Mouse (Mus musculus) mouse trophoblast stem cell (cell line): ENCODE measurements around the gene Polr2i.
"Not testable (repeated sequence)": the region's sequence is repeated elsewhere in the genome, so short reads cannot be mapped to it uniquely, and the experiment has no call there.

Experiments used
- in situ Hi-C, 2 experiments: fragments of 300-500 bp; cut with MseI, MboI; formaldehyde crosslinking; loops; 2 replicates in 1 of 2; 3 replicates in 1 of 2; pipeline ENCODE4 v1.15.1; 2025

Polr2i gene

DNA sequence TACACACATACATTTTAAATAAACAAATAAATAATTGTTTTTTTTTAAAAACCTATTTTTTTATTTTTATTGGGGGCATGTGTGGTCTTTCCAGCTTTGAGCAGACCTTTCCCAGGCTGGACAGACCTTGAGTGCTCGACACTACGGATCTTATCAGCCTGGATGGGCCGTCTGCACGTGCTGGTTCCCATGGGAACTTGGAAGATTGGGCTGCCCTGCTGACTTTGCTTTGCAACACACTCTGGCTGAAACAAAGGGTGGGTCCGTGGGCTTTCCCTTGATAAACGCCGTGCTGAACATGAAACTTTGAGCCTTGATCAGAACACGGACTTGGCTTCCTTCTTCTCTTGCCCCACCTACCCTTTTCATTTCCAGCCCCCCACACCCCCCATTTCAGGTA lies 27.4 kb upstream of the Polr2i start:
- in situ Hi-C loops: no loop called here

DNA sequence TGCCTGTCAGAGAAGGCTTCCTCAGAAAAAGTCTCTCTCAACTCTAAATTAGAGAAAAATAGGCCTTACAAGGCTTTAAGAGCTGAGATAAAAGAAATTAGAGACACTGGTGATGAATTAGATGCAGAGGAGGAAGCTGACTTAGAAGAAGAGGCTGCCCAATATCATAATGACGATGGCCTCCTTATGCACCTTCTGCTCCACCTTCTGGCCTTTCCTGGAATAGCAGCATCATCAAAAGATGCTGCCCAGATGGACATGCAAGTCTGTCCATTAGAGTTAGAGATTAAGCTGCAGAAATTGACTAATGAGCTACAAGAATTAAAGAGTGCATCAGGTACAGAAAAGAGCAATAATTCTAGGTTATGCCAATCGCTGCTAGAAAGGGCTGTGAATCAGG lies 26.4 kb upstream of the Polr2i start:
- in situ Hi-C loops: no loop called here

DNA sequence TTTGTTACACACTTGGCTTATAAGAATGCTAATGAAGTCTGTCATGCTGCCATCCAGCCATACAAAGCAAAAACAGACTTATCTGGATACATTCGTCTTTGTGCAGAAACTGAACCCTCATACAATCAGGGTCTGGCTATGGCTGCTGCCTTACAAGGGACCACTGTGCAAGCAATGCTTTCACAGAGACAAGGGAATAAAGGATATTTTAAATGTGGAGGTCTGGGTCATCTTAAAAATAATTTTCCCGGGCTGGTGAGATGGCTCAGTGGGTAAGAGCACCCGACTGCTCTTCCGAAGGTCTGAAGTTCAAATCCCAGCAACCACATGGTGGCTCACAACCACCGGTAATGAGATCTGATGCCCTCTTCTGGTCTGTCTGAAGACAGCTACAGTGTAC lies 25.4 kb upstream of the Polr2i start:
- in situ Hi-C loops: not testable (repeated sequence)

DNA sequence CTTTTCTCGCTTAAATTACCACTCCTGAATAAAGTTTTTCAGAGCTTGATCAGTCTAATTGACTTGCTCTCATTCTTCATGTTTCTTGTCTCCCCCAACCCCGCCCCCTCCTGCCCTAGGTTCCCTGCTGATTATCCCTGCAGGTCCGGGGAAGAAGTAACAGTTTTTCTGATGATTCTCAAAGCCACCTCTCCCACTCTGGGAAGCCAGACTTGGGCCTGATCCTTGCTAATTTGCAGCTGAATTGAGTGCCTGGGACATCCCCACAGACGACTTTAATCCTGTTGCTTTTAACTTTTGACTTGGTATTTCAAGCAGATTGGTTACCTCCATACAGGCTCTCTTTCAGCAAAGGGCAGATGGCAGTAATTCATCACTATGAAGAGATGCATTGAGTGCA lies 20.7 kb upstream of the Polr2i start:
- in situ Hi-C loops: loop anchor here in 1 of 2 experiments (5.0 kb wide), 1 partner anchor 34 kb away; no protein-coding TSS in a partner anchor

DNA sequence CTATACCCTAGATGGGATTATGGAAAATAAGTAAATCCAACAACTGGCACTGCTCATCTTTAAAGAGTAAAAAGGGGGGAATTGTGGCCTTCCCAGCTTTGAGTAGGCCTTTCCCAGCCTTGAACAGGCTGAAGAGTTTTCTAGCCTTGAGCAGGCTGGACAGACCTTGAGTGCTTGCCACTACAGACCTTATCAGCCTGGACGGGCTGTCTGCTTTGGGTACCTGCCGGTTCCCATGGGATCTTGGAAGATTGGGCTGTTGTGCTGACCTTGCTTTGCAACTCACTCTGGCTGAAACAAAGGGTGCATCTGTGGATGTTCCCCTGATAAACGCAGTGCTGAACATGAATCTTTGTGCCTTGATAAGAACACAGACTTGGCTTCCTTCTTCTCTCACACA lies 17.9 kb upstream of the Polr2i start:
- in situ Hi-C loops: loop anchor here in 1 of 2 experiments (5.0 kb wide), 1 partner anchor 37 kb away; no protein-coding TSS in a partner anchor

DNA sequence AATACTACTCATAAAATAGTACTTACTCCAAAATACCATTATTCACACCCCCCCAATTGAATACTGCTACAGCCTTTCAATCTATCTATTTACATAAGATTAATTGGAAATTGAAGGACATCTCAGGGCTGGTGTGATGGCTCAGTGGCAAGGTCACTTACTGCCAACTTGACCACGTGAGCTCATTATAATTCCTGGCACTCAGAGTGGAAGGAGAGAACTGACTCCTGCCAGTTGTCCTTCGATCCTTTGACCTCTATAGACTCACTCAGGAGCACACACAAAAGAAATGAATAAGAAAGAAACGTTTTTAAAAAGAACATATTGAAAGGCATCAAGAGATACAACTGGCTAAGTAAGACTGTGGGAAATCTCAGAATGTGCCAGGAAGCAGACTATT lies 15.9 kb upstream of the Polr2i start:
- in situ Hi-C loops: loop anchor here in 1 of 2 experiments (5.0 kb wide), 1 partner anchor 34 kb away; the partner anchor contains the start of gene Cox7a1

DNA sequence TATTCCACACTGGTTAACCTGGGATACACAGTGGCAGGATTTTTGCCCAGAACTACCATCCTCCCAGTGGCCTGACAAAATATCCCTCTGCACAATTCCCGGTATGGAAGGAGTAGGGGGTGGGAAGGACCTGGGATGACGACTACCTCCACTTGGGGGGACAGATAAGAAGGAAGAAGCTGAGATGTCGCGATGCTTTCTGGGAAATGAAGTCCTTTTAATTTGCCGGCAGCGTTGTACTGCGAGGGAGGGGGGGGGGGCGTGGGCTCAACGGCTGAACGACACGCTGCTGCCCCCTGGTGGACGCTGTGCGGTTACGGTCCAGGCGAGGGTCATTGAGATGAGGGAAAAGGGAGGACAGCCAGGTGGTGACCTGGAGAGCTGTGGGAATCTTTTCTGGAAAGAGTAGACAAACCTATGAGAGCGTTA lies 15.0 kb upstream of the Polr2i start:
- in situ Hi-C loops: loop anchor here in 1 of 2 experiments (5.0 kb wide), 1 partner anchor 34 kb away; the partner anchor contains the start of gene Cox7a1

DNA sequence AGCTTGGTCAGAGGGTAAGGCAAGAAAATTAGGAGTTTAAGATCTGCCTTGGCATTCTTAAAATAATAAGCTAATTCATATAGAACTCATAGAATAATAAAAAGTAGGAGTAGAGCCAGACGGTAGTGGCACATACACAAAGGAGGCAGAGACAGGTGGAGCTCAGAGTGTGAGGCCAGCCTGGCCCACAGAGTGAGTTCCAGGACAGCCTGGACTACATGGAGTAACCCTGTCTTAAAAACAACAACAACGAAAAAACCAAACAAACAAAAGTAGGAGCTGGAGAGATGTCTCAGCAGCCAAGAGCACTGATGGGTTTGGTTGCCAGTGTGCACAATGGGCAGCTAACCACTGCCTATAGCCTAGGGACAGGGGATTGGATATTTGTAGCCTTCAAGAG lies 14.5 kb upstream of the Polr2i start:
- in situ Hi-C loops: loop anchor here in 1 of 2 experiments (5.0 kb wide), 1 partner anchor 35 kb away; the partner anchor contains the start of gene Cox7a1

DNA sequence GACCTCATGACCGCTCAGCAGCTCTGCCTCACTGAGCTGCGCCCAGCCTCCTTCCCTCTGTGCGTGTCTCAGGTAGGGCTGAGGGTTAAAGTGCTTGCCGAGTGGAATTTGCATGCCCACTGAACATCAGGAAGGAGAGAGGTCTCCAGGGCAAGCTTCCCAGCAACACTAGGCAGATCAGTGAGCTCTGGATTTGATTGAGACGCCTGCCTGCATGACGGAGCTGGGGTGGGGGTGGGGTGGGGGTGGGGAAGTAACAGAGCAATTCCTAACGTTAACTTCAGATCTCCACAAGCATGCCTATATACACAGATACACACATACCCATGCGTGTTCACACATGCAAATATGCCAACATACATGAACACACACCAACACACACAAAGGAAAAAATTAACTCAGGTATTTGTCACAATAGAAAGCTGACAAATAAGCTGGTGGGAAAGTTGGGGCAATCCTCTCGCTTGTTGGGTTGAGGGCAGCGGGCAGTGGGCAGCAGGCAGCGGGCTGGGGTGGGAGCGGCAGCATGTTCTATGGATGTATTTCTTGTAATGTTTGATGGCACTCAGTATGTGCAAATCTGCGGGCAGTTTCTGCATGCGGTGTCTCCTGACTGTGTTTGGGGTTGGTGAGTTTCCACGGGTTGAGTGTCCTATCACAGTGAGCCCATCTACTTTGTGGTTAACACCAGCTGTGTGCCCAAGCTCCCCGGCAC lies 12.3 kb upstream of the Polr2i start:
- in situ Hi-C loops: loop anchor here in 1 of 2 experiments (5.0 kb wide), 1 partner anchor 37 kb away; the partner anchor contains the start of gene Cox7a1

DNA sequence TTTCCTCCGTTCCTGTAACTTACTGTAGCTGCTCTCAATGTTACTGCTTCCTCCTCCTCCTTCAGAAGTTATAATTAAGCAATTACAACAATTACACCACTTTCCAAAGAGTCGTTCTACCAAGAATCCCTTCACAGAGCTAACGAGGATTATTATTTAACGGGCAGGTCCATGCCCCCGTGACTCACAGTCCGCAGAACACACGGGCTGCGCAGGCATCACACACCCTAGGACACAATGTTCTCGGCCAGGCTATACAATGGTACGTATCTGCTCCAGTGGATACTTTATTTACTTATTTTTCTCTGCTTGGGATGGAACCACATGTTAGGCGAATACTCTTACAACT lies 11.8 kb upstream of the Polr2i start:
- in situ Hi-C loops: no loop called here

DNA sequence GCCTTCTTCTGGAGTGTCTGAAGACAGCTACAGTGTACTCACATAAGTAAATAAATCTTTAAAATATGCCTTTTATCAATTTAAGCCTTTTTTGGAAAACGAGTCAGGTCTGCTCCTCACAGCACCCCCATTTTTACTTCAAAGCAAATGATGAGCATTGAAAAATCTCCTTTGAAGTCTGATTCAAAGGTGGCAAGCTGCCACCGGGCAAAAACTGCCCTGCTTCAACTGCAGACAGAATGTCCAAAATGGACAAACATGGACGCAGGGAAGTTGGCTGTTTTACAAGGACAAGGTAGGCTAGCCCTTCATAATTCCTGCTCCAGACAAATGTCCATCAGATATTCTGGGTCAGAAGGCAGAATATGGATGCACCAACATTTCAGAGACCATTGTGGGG lies 10.3 kb upstream of the Polr2i start:
- in situ Hi-C loops: no loop called here

DNA sequence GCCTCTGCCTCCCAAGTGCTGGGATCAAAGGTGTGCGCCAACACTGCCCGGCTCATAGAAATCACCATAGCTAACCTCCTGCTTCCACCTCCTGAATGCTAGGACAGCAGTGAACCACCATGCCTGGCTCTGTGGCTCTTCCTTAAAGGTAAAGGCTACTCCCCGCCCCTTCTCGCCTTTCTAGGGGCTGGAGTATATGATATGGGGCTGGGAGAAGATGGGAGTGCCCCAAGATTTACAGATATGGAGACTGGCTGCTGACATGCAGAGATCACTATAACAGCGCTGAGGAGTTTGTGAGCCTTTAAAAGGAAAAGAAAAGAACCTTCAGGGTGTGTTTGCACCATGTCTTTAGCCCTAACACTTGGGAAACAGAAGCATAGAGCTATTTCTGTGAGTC lies 9.5 kb upstream of the Polr2i start:
- in situ Hi-C loops: no loop called here

DNA sequence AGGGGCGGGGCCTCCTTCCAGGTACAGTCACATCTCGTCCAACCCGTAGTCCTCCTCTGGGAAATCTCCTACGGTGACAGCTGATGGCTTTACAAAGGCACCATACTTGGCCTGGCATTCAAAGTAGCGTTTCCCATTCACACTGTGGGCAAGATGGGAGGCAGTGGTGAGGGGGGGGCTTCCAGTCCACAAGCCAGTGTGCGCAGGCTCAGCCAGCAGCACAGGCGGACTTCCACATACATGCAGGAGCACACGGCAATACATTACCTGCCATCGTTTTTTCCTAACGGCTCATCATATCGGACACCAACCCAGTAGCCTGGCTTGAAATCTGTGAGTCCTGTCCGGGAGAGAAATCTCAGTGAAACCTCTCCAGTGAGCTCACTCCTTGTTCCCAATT lies 7.5 kb upstream of the Polr2i start:
- in situ Hi-C loops: no loop called here

DNA sequence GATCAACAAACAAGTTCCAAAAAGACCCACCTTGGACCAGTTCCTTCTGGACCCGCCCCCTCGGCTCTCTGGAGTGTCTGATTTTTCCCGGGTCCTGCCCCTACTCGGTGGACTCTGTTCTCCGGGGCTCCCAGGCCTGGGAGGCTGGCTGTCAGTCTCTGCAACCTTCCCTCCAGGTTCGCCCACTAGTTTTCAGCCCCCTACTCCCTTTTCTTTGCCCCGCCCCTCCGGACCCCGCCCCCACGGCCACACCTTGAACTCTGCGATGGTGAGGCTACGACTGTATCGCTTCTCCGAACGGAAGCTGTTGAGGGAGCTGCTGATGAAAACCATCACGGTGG lies 450 bp upstream of the Polr2i start:
- in situ Hi-C loops: no loop called here

DNA sequence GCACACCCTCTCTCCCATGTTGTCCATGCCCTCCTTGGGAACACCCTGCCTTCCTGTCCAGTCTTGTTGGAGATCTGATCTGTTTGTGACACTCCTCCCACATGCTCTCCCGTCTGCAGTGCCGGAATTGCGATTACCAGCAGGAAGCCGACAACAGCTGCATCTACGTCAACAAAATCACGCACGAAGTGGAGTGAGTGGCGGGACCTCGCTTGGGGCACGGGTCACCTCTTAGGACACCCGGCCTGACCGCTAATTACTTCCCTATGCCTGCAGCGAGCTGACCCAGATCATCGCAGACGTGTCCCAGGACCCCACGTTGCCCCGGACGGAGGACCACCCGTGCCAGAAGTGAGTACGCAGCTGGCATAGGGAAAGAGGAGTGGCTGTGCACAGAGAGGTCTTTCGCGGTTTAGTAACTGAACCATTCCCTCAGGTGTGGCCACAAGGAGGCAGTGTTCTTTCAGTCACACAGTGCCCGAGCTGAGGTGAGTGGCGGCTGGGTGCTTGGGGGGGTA lies 942 bp downstream of the Polr2i start:
- in situ Hi-C loops: no loop called here

DNA sequence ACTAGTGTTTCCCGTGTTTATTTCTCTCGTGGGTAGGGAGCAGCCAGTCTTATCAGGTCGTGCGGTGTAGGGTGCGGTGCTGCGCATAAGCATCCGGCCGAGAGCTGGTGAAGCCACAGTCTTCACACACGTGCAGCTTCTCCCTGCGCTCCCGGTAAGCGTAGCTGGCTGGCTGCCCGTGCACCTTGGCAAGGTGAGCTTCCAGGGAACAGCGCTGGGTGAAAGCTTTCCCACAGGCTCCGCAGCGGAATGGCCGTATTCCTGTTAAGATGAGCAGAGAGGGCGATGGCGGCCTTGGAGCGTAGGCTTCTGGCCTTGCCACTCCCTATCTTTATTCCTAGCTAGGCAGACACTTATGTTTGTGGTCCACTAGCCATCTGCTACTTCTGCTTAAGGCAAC lies 1.6 kb downstream of the Polr2i start:
- in situ Hi-C loops: no loop called here

DNA sequence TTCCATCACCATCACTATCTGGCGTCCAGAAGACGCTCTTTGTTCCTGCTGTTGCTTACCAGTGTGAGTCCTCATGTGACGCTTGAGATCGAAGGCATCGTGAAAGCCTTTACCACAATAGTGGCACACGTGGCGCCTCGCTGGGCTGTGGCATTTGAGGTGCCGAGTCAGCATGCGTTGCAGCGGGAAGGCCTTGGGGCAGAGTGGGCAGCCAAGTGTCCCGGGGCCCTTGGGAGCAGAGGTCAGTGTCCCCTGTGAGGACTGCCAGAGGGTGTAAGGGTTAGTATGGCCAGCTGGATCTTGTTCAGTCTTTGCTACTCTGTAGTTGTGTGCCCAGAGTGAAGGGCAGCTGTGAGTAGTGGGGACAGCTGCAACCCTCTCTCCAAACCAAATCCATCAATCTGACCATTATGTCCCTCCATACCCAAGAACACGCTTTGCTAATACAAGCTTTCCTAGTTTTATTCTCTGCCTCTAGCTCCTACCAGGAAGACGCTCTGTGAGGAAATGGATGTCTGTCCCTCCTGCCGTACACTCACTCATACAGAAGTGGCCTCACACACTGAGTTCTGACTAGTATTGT lies 2.6 kb downstream of the Polr2i start:
- in situ Hi-C loops: no loop called here

DNA sequence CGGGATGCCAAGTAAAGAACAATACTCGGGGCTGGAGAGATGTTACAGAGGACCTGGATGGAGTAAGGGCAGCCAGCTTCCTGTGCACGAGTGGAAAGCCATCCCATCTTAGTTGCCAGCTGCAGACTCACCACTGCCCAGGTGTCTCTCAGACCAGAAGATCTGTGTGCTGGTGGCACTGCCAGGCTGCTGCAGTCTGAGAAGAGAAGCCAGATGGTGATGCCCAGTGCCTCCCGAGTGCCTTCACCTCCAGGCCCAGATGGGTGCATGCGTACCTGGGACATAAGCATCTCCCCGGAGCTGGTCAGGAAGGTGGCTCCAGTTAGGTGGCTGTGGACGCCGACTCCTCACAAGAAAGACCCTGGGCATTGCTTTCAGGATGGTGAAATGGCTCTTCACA lies 3.3 kb downstream of the Polr2i start:
- in situ Hi-C loops: no loop called here

DNA sequence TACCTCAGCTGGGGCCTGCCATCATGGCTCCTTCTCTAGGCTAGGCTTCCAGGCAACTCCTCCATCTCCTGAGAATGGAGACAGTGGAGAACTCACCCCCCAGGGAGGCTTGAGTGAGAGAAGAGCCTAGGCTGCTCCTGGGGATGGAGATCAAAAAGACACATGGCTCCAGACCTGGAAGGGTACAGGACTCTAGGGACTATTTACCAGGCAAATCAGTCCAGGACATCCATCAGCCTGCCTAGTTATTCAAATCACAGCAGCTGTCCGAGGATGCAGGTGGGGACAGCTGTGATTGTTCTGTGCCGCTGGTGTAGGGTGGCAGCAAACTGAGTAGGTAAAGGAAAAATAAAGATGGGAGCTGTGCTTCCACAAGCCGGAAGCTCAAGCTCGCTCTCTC lies 3.9 kb downstream of the Polr2i start, which contains the start of gene Ovol3:
Gene Ovol3 (minus strand): TSS at position 101 of the 400 bp plus-strand sequence.
- in situ Hi-C loops: no loop called here

DNA sequence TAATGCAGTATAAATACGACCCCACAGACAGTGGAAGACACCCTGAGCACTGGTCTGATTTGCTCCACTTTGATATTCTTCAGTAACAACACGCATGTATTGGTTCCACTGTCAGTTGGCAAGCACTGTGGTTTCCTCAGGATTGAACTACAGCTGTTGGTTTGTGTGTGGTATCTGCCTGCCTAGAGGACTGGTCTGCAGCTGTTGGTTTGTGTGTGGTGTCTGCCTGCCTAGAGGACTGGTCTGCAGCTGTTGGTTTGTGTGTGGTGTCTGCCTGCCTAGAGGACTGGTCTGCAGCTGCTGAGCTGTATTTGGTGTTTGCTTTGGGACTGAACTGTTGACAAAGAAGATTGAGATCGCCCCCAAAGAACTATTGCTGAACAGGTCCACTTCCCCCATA lies 5.6 kb downstream of the Polr2i start:
- in situ Hi-C loops: not testable (repeated sequence)

DNA sequence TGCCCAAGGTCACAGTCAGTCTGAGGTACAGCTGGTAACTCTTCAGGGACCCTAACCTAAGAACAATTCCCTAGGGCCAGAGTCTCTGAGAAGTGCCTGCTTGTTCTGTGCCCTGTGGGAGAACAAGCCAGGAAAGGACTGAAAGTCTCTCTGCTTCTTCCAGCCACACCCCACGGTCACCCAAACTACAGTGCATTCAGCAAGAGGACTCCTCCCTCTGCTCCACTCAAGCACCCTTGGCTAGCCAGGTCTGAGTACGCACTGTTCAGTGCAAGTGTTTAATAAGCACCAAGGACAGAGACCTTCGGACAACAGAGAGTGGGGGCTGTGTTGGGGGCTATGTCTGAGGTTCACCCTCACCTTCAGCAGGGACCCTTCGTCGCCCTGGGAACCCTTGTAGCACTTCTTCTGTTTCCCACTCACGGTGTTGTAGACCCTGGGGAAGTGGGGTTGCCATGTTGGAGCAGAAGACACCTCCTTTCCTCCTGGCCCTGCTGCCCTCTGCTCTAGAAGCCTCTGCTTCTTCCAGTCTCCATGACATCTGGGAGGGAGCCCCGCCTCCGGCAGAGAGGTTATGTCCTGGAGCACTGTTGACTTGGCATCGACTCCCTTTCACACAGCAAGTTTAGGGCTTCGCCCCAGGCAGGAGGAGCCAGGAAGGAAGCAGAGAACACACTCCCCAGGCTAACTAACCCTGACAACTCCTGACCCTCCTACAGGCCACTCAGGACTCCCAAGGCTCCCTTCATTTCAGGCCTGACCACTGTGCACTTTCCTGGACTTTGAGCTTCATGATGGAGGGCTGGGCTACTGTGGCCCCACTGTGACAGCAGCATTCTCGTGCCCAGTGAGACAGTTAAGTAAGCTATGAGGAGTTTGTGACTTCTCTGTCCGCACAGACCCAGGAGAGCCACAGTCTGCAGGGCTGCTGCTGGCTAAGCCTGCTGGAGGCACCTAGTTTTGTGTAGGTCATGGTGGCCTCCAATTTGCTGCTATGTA lies 20.5 kb downstream of the Polr2i start:
- in situ Hi-C loops: no loop called here

DNA sequence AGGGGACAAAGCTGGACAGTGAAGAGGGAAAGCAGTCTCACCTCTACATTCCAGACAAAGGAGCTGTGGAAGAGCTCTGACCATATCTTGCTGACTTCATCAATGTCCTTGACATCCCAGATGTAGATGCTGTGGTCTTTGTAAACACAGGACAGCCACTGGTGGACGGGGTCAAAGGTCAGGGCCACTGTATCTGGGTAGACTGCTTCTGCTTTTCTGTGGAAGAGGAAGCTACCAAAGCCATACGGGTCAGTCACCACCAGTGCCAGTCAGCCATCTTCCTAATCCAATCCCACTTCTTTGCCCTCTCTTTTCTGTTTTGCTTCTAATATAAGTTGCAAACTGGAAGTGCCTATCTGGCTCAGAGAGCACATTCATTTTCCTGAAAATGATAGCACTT lies 33.3 kb downstream of the Polr2i start:
- in situ Hi-C loops: no loop called here
